Mouse (Mus musculus) stomach, postnatal 0 days (tissue): ENCODE results near the gene Mettl9. TPM values are rescaled to one million over a fixed set of nuclear protein-coding genes. Genes with fewer than 3 reads are reported as not detected.

Experiments used
- ATAC-seq: fragments of 200-750 bp; cut with Nextera tagmentation; 2 replicates; pipeline ENCODE4 v1.8.0; 2017; ENCODE audit not compliant: low FRiP score, low TSS enrichment
- DNase-seq: peaks from one replicate; pipeline ENCODE4 v3.0.0-alpha.2; 2016; ENCODE audit warnings: low spot score
- H3K27ac ChIP-seq: fragments of 300-500 bp; sonication (generic); replicated peaks from 2 replicates; pipeline ENCODE4 v1.5.1; 2014; ENCODE audit warnings: mild to moderate bottlenecking, control low read depth
- H3K27me3 ChIP-seq: fragments of 300-500 bp; sonication (generic); 2 replicates; pipeline ENCODE4 v1.6.1; 2014; ENCODE audit warnings: low read length; ENCODE audit not compliant: control insufficient read depth, insufficient read depth
- H3K36me3 ChIP-seq: fragments of 300-500 bp; sonication (generic); 2 replicates; pipeline ENCODE4 v1.6.1; 2014; ENCODE audit warnings: low read length, mixed read lengths; ENCODE audit not compliant: control insufficient read depth, insufficient read depth
- H3K4me1 ChIP-seq: fragments of 300-500 bp; sonication (generic); replicated peaks from 2 replicates; pipeline ENCODE4 v1.6.1; 2014; ENCODE audit warnings: antibody characterized with exemption; ENCODE audit not compliant: control insufficient read depth, insufficient read depth
- H3K4me2 ChIP-seq: fragments of 300-500 bp; sonication (generic); replicated peaks from 2 replicates; pipeline ENCODE4 v1.6.1; 2014; ENCODE audit warnings: low read depth, mild to moderate bottlenecking, control low read depth, moderate library complexity
- H3K4me3 ChIP-seq: fragments of 300-500 bp; sonication (generic); 2 replicates; pipeline ENCODE4 v1.5.1; 2014; ENCODE audit warnings: low read depth, low read length, control low read depth
- H3K9ac ChIP-seq: fragments of 300-500 bp; sonication (generic); 2 replicates; pipeline ENCODE4 v1.6.1; 2014; ENCODE audit warnings: mild to moderate bottlenecking, low read length, control low read depth, mixed read lengths
- H3K9me3 ChIP-seq: fragments of 300-500 bp; sonication (generic); 2 replicates; pipeline ENCODE4 v1.6.1; 2016; ENCODE audit warnings: low read length; ENCODE audit not compliant: control insufficient read depth
- CTCF ChIP-seq: IDR thresholded peaks from 2 replicates; pipeline ENCODE4 v1.5.1; 2016; ENCODE audit warnings: antibody characterized with exemption, low read depth, mild to moderate bottlenecking, moderate library complexity
- EP300 ChIP-seq: optimal IDR thresholded peaks from 2 replicates; pipeline ENCODE3; 2016; ENCODE audit warnings: antibody characterized with exemption
- WGBS: fragments of 180-500 bp; shearing (Covaris S2); extraction: QIAGEN DNeasy Blood & Tissue Kit; methylation state at CpG from one replicate; pipeline ENCODE4 v1.1.7; 2014; 5-methylcytosine and 5-hydroxymethylcytosine counted together
- polyA plus RNA-seq: library from polyadenylated mRNA; unstranded; fragments of >200 nt; fragmentation: Nextera tagmentation; extraction: Ambion mirVana; gene quantifications from 2 replicates; pipeline ENCODE4 v1.2.1, GENCODE M21; 2015

Gene Mettl9
- polyA plus RNA-seq, 1 experiment from 2014 or later, result 85.2 TPM

DNA sequence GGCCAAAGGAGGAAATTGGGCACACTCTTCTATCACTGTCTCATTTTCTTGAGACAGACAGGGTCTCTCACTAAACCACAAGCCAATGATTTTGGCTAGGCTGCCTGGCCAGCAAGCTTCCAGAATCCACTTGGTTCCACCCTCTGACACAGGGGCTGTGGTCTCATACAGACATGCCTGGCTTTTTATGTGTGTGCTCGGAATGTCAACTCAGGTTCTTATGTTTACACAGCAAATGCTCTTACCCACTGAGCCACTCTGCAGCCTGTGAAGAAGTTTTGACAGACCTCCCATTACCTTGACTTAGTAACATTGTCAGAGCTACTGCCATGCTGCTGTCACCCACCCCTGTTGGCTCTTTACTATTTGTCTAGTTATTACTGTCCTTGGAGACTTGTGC, 7.7 kb downstream of the Mettl9 start:
- DNase-seq, result no peak
- 39% methylated on average over 1 of the region's 1 CpGs for WGBS
- no peak overlapping the region for H3K4me2 ChIP-seq
- H3K9me3 ChIP-seq, result no peaks in the 10 kb centered on the region
- ATAC-seq, result no peak
- no peaks in the 10 kb centered on the region for H3K36me3 ChIP-seq
- H3K4me1 ChIP-seq, result peaks cover 2% of the 10 kb centered on the region; the same call in 1 of the 2 replicates
- no peaks in the 10 kb centered on the region for H3K27me3 ChIP-seq
- H3K9ac ChIP-seq, result no peak overlapping the region
- no peak overlapping the region for H3K4me3 ChIP-seq
- no peak for TF ChIP-seq CTCF
- no peak for TF ChIP-seq EP300
- 0 out of 2 replicates have a peak overlapping the region, but pooled peaks have one; percentile 14 for H3K27ac ChIP-seq

DNA sequence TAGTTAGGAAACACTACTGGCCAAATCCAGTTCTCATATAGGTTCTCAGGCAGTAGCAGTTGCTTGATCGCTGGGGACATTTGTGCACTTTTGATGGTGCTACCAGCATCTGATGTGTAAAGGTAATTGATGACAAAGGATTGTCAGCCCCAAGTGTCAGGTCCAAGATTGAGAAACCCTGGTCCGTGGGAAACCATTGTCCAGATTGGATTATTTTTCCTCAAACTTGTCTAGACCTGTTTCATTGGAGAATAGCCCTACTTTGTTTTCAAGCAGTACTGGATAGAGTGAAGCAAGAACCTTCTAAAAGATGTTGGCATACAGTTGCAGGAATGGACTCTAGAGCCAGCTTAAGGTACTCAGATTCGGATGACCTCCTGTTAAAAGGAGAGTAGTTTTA, 8.8 kb downstream of the Mettl9 start:
- H3K27me3 ChIP-seq, result no peaks in the 10 kb centered on the region
- H3K4me2 ChIP-seq, result no peak overlapping the region
- H3K4me1 ChIP-seq, result peaks cover 2% of the 10 kb centered on the region; the same call in 1 of the 2 replicates
- H3K27ac ChIP-seq, result no peak overlapping the region
- no peaks in the 10 kb centered on the region for H3K9me3 ChIP-seq
- H3K36me3 ChIP-seq, result no peaks in the 10 kb centered on the region
- TF ChIP-seq EP300, result no peak
- TF ChIP-seq CTCF, result no peak
- WGBS, result 88% methylated on average over 3 of the region's 3 CpGs
- H3K9ac ChIP-seq, result no peak overlapping the region
- DNase-seq (no peak), ATAC-seq (no peak)
- H3K4me3 ChIP-seq, result no peak overlapping the region

DNA sequence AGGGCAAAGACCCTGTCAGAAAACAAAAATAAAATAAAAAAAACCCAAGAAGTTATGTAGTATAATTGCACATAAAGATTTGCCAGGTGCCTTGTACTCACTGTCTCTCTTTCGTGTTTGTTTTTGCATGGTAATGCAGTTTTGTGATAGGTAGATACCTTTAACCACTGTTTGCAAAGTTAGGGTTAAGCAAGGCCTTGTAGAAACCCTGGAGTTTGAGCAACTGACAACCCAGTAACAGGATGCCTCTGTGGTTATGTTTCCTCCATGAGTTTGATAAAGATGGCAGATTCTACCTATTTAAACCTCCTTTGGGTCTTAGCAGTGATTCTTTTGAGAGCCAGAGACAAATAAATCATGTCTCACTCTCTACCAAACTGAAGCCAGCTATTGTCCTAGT, 9.3 kb downstream of the Mettl9 start:
- ATAC-seq (no peak), DNase-seq (no peak)
- no peaks in the 10 kb centered on the region for H3K9me3 ChIP-seq
- WGBS, result 84% methylated on average over 1 of the region's 1 CpGs
- H3K27ac ChIP-seq, result no peak overlapping the region
- H3K4me2 ChIP-seq, result no peak overlapping the region
- no peaks in the 10 kb centered on the region for H3K27me3 ChIP-seq
- no peaks in the 10 kb centered on the region; the same call in 1 of the 2 replicates for H3K36me3 ChIP-seq
- TF ChIP-seq EP300 (no peak), CTCF (no peak)
- no peak overlapping the region for H3K9ac ChIP-seq
- H3K4me1 ChIP-seq, result peaks cover 2% of the 10 kb centered on the region; the same call in 1 of the 2 replicates
- no peak overlapping the region for H3K4me3 ChIP-seq

DNA sequence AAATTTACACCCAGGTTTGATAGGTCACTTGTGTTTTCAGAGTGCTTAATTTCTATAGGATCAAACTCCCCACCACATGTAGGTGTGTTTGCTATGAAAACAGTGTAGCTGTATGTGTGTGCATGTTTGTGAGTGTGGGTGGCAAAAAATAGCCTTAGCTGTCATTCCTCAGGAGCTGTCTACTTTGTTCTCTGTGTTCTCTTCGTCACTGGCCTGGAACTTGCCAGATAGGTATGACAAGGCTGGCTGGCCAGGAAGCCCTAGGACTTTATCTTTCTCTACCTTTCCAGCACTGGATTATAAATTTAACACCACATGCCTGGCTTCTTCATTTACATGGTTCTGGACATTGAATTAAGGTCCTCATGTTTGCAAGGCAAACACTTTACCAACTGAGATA, 10.0 kb downstream of the Mettl9 start:
- Histone ChIP-seq H3K4me3 (no peak overlapping the region), H3K9ac (no peak overlapping the region), H3K27ac (no peak overlapping the region), H3K27me3 (no peaks in the 10 kb centered on the region), H3K9me3 (no peaks in the 10 kb centered on the region), H3K36me3 (no peaks in the 10 kb centered on the region; the same call in 1 of the 2 replicates), H3K4me1 (peaks cover 2% of the 10 kb centered on the region; the same call in 1 of the 2 replicates), H3K4me2 (no peak overlapping the region)
- DNase-seq (no peak), ATAC-seq (no peak)
- TF ChIP-seq CTCF (no peak), EP300 (no peak)
- 50% methylated on average over 1 of the region's 1 CpGs for WGBS

DNA sequence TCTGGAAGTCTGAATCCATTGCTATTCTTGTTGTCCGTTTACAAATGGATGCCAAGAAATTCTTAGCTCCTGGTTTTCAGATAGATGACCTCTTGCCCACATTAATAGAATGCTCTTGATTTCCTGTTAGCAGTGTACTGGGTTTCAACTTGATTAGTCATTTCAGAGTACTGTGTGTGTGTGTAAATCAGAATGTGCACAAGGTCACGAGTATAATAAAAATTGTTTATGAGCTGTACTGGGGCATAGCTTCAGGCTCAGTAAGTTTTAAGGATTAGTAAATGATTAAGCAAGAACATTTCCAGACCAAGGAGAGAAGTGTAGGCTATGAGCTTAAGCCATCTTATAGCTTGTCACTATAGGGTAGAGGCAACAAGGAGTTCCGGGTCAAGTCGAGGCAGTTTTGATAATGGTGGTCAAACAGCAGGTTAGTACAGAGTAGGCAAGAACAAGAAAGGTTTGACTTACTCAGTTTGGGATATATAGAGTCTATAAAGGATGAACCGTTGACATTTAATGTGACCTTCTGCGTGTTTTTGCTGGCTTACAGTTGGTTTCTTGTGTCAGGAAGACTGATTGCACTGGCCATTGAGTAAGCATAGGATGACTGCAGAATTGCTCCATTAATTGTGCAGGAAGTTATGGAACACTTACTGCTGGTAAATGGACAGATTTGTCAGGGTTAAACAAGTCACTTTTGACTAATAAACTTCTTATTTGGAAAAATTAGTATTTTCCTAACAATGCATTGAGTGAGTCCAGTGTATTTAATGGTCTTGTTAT, 11.6 kb downstream of the Mettl9 start:
- Histone ChIP-seq H3K27me3 (no peaks in the 10 kb centered on the region), H3K4me3 (no peak overlapping the region), H3K36me3 (no peaks in the 10 kb centered on the region; the same call in none of the 2 replicates), H3K9me3 (no peaks in the 10 kb centered on the region), H3K4me2 (no peak overlapping the region), H3K4me1 (peaks cover 2% of the 10 kb centered on the region; the same call in 1 of the 2 replicates), H3K27ac (no peak overlapping the region), H3K9ac (no peak overlapping the region)
- DNase-seq (no peak), ATAC-seq (peak; percentile 90)
- TF ChIP-seq CTCF, result no peak
- no peak for TF ChIP-seq EP300
- 56% methylated on average over 6 of the region's 6 CpGs for WGBS

DNA sequence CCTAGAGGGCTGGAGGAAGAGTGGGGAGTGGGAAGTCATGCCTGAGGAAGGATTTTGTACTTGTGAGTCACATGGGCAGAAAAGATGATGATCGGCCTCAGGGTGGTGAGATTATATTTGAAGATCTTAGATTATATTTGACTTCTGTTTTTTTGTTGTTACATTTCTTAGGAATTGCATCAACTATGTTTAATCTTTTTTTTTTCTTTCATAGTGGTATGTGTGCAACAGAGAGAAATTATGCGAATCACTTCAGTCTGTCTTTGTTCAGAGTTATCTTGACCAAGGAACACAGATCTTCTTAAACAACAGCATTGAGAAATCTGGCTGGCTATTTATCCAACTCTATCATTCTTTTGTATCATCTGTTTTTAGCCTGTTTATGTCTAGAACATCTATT, 13.4 kb downstream of the Mettl9 start:
- Histone ChIP-seq H3K4me2 (no peak overlapping the region), H3K27ac (no peak overlapping the region), H3K27me3 (no peaks in the 10 kb centered on the region), H3K36me3 (no peaks in the 10 kb centered on the region; the same call in none of the 2 replicates), H3K9me3 (no peaks in the 10 kb centered on the region), H3K9ac (no peak overlapping the region), H3K4me1 (peaks cover 2% of the 10 kb centered on the region; the same call in 1 of the 2 replicates), H3K4me3 (no peak overlapping the region)
- TF ChIP-seq EP300 (no peak), CTCF (no peak)
- no peak for ATAC-seq
- DNase-seq, result no peak
- 81% methylated on average over 2 of the region's 2 CpGs for WGBS
